Mouse (Mus musculus): ENCODE data around the gene Acadvl. TPM values are rescaled to one million over a fixed set of nuclear protein-coding genes. Genes with fewer than 3 reads are reported as not detected.

Gene Acadvl
- polyA plus RNA-seq, 1 experiment, result 36.0 TPM

- TF ChIP-seq CTCF (IDR thresholded peaks at IDR 0.05; ENCODE audit: borderline replicate concordance, extremely low read depth, insufficient read depth, insufficient read length) (no peak), POLR2A (IDR thresholded peaks at IDR 0.05; ENCODE audit: borderline replicate concordance, extremely low read depth, insufficient read depth, insufficient read length, poor library complexity, severe bottlenecking) (no peak)
- DNase-seq (ENCODE audit: low read depth), result no peak
Observed at GRCm38 (mm10) chr11:69974907-69975306, 40.3 kb downstream of the Acadvl start.

GRCm38 (mm10) chr11:69970775-69971174 is 44.4 kb downstream of the Acadvl start:
- DNase-seq (ENCODE audit: low read depth), result no peak
- no peak for TF ChIP-seq CTCF (IDR thresholded peaks at IDR 0.05; ENCODE audit: borderline replicate concordance, extremely low read depth, insufficient read depth, insufficient read length)

- no peak for TF ChIP-seq POLR2A (IDR thresholded peaks at IDR 0.05; ENCODE audit: borderline replicate concordance, extremely low read depth, insufficient read depth, insufficient read length, poor library complexity, severe bottlenecking)
- no peak for TF ChIP-seq CTCF (IDR thresholded peaks at IDR 0.05; ENCODE audit: borderline replicate concordance, extremely low read depth, insufficient read depth, insufficient read length)
- DNase-seq (ENCODE audit: low read depth), result no peak
Observed at GRCm38 (mm10) chr11:69970222-69970621, 45.0 kb downstream of the Acadvl start.

GRCm38 (mm10) chr11:69968793-69969192 is 46.4 kb downstream of the Acadvl start:
- no peak for DNase-seq (ENCODE audit: low read depth)
- no peak for TF ChIP-seq POLR2A (IDR thresholded peaks at IDR 0.05; ENCODE audit: borderline replicate concordance, extremely low read depth, insufficient read depth, insufficient read length, poor library complexity, severe bottlenecking)
- no peak for TF ChIP-seq CTCF (IDR thresholded peaks at IDR 0.05; ENCODE audit: borderline replicate concordance, extremely low read depth, insufficient read depth, insufficient read length)

- DNase-seq (ENCODE audit: low read depth), result no peak
- TF ChIP-seq POLR2A (IDR thresholded peaks at IDR 0.05; ENCODE audit: borderline replicate concordance, extremely low read depth, insufficient read depth, insufficient read length, poor library complexity, severe bottlenecking), result no peak
- TF ChIP-seq CTCF (IDR thresholded peaks at IDR 0.05; ENCODE audit: borderline replicate concordance, extremely low read depth, insufficient read depth, insufficient read length), result no peak
Observed at GRCm38 (mm10) chr11:69966860-69967517, 48.2 kb downstream of the Acadvl start.

GRCm38 (mm10) chr11:69966006-69966859 is 49.0 kb downstream of the Acadvl start:
- no peak for TF ChIP-seq POLR2A (IDR thresholded peaks at IDR 0.05; ENCODE audit: borderline replicate concordance, extremely low read depth, insufficient read depth, insufficient read length, poor library complexity, severe bottlenecking)
- TF ChIP-seq CTCF (IDR thresholded peaks at IDR 0.05; ENCODE audit: borderline replicate concordance, extremely low read depth, insufficient read depth, insufficient read length), result no peak
- DNase-seq (ENCODE audit: low read depth), result no peak

GRCm38 (mm10) chr11:69965271-69966005 is 49.8 kb downstream of the Acadvl start:
- no peak for DNase-seq (ENCODE audit: low read depth)
- TF ChIP-seq POLR2A (IDR thresholded peaks at IDR 0.05; ENCODE audit: borderline replicate concordance, extremely low read depth, insufficient read depth, insufficient read length, poor library complexity, severe bottlenecking), result no peak
- TF ChIP-seq CTCF (IDR thresholded peaks at IDR 0.05; ENCODE audit: borderline replicate concordance, extremely low read depth, insufficient read depth, insufficient read length), result no peak

- DNase-seq (ENCODE audit: low read depth), result no peak
- TF ChIP-seq POLR2A (IDR thresholded peaks at IDR 0.05; ENCODE audit: borderline replicate concordance, extremely low read depth, insufficient read depth, insufficient read length, poor library complexity, severe bottlenecking), result no peak
- TF ChIP-seq CTCF (IDR thresholded peaks at IDR 0.05; ENCODE audit: borderline replicate concordance, extremely low read depth, insufficient read depth, insufficient read length), result no peak
Observed at GRCm38 (mm10) chr11:69964650-69965270, 50.5 kb downstream of the Acadvl start, which contains the start of gene Cldn7. Gene Cldn7 (plus strand): TSS chr11:69964779.

- DNase-seq (ENCODE audit: low read depth), result no peak
- TF ChIP-seq CTCF (IDR thresholded peaks at IDR 0.05; ENCODE audit: borderline replicate concordance, extremely low read depth, insufficient read depth, insufficient read length) (no peak), POLR2A (IDR thresholded peaks at IDR 0.05; ENCODE audit: borderline replicate concordance, extremely low read depth, insufficient read depth, insufficient read length, poor library complexity, severe bottlenecking) (no peak)
Observed at GRCm38 (mm10) chr11:69961841-69962240, 53.4 kb downstream of the Acadvl start.

- no peak for TF ChIP-seq POLR2A (IDR thresholded peaks at IDR 0.05; ENCODE audit: borderline replicate concordance, extremely low read depth, insufficient read depth, insufficient read length, poor library complexity, severe bottlenecking)
- TF ChIP-seq CTCF (IDR thresholded peaks at IDR 0.05; ENCODE audit: borderline replicate concordance, extremely low read depth, insufficient read depth, insufficient read length), result peak; percentile 37; the same call in 1 of the 2 replicates
- DNase-seq (ENCODE audit: low read depth), result no peak
Observed at GRCm38 (mm10) chr11:69960616-69961015, 54.6 kb downstream of the Acadvl start.

Other genes starting within 250 kb of the Acadvl start
- 10.0 and 12.1 TPM in 2 replicates for gene Zbtb4, start 249.5 kb downstream of the Acadvl start, polyA plus RNA-seq (2012; rRNA removed)
- gene Chrnb1, start 219.5 kb downstream of the Acadvl start, polyA plus RNA-seq (2012; rRNA removed), result 3.0 and 4.2 TPM in 2 replicates
- 20.4 and 20.9 TPM in 2 replicates for gene Fgf11, start 213.6 kb downstream of the Acadvl start, polyA plus RNA-seq (2012; rRNA removed)
- gene Tmem102, start 209.8 kb downstream of the Acadvl start, polyA plus RNA-seq (2012; rRNA removed), result 0.30 and 0.36 TPM in 2 replicates
- gene Gm39566, start 200.1 kb downstream of the Acadvl start, polyA plus RNA-seq (2012; rRNA removed), result not detected in 2 replicates
- not detected in 2 replicates for gene Spem2, start 196.9 kb downstream of the Acadvl start, polyA plus RNA-seq (2012; rRNA removed)
- 1.3 and 1.4 TPM in 2 replicates for gene Spem1, start 193.2 kb downstream of the Acadvl start, polyA plus RNA-seq (2012; rRNA removed)
- 123 and 183 TPM in 2 replicates for gene Nlgn2, start 177.6 kb downstream of the Acadvl start, polyA plus RNA-seq (2012; rRNA removed)
- 167 and 271 TPM in 2 replicates for gene Tmem256, start 176.9 kb downstream of the Acadvl start, polyA plus RNA-seq (2012; rRNA removed)
- gene Plscr3, start 169.0 kb downstream of the Acadvl start, polyA plus RNA-seq (2012; rRNA removed), result 86.3 and 105 TPM in 2 replicates
- 0.18 and 0.29 TPM in 2 replicates for gene Tnk1, start 156.7 kb downstream of the Acadvl start, polyA plus RNA-seq (2012; rRNA removed)
- not detected in 2 replicates for gene Tmem95, start 137.4 kb downstream of the Acadvl start, polyA plus RNA-seq (2012; rRNA removed)
- 1.6 and 1.9 TPM in 2 replicates for gene Kctd11, start 134.0 kb downstream of the Acadvl start, polyA plus RNA-seq (2012; rRNA removed)
- 0.59 and 0.82 TPM in 2 replicates for gene Acap1, start 119.9 kb downstream of the Acadvl start, polyA plus RNA-seq (2012; rRNA removed)
- 8.5 and 9.5 TPM in 2 replicates for gene 2810408A11Rik, start 114.4 kb downstream of the Acadvl start, polyA plus RNA-seq (2012; rRNA removed)
- 118 and 129 TPM in 2 replicates for gene Neurl4, start 114.3 kb downstream of the Acadvl start, polyA plus RNA-seq (2012; rRNA removed)
- gene Gps2, start 101.5 kb downstream of the Acadvl start, polyA plus RNA-seq (2012; rRNA removed), result 80.8 and 109 TPM in 2 replicates
- 727 and 821 TPM in 2 replicates for gene Eif5a, start 93.5 kb downstream of the Acadvl start, polyA plus RNA-seq (2012; rRNA removed)
- gene Ybx2, start 79.6 kb downstream of the Acadvl start, polyA plus RNA-seq (2012; rRNA removed), result 45.0 and 67.9 TPM in 2 replicates
- gene Slc2a4, start 67.2 kb downstream of the Acadvl start, polyA plus RNA-seq (2012; rRNA removed), result 5.2 and 12.5 TPM in 2 replicates
- gene Cldn7, start 50.6 kb downstream of the Acadvl start, polyA plus RNA-seq (2012; rRNA removed), result 0.33 and 0.38 TPM in 2 replicates
- 98.1 and 110 TPM in 2 replicates for gene Ctdnep1, start 34.3 kb downstream of the Acadvl start, polyA plus RNA-seq (2012; rRNA removed)
- 127 and 159 TPM in 2 replicates for gene Elp5, start 32.9 kb downstream of the Acadvl start, polyA plus RNA-seq (2012; rRNA removed)
- 457 and 501 TPM in 2 replicates for gene Gabarap, start 24.3 kb downstream of the Acadvl start, polyA plus RNA-seq (2012; rRNA removed)
- 49.2 and 54.9 TPM in 2 replicates for gene Phf23, start 19.6 kb downstream of the Acadvl start, polyA plus RNA-seq (2012; rRNA removed)
- gene Dvl2, start 14.8 kb downstream of the Acadvl start, polyA plus RNA-seq (2012; rRNA removed), result 36.8 and 45.7 TPM in 2 replicates
- gene Dlg4, start 1.5 kb upstream of the Acadvl start, polyA plus RNA-seq (2012; rRNA removed), result 231 and 306 TPM in 2 replicates
- 1.2 and 1.8 TPM in 2 replicates for gene Asgr1, start 38.7 kb upstream of the Acadvl start, polyA plus RNA-seq (2012; rRNA removed)
- gene Asgr2, start 77.2 kb upstream of the Acadvl start, polyA plus RNA-seq (2012; rRNA removed), result 0.09 TPM in 1 of 2 replicates, not detected in the other
- 0.33 and 0.37 TPM in 2 replicates for gene Mgl2, start 114.9 kb upstream of the Acadvl start, polyA plus RNA-seq (2012; rRNA removed)
- gene Clec10a, start 140.8 kb upstream of the Acadvl start, polyA plus RNA-seq (2012; rRNA removed), result 0.60 and 0.86 TPM in 2 replicates
- 2.8 and 3.8 TPM in 2 replicates for gene Slc16a11, start 197.3 kb upstream of the Acadvl start, polyA plus RNA-seq (2012; rRNA removed)
- gene Slc16a13, start 205.7 kb upstream of the Acadvl start, polyA plus RNA-seq (2012; rRNA removed), result 13.9 and 15.1 TPM in 2 replicates
- 4.5 and 5.9 TPM in 2 replicates for gene Bcl6b, start 214.4 kb upstream of the Acadvl start, polyA plus RNA-seq (2012; rRNA removed)
- gene 0610010K14Rik, start 222.5 kb upstream of the Acadvl start, polyA plus RNA-seq (2012; rRNA removed), result 153 and 207 TPM in 2 replicates
- gene Gm21988, start 224.4 kb upstream of the Acadvl start, polyA plus RNA-seq (2012; rRNA removed), result 14.8 and 18.0 TPM in 2 replicates
- gene Rnasek, start 224.4 kb upstream of the Acadvl start, polyA plus RNA-seq (2012; rRNA removed), result 106 and 125 TPM in 2 replicates
- 0.78 and 1.6 TPM in 2 replicates for gene Alox12, start 239.9 kb upstream of the Acadvl start, polyA plus RNA-seq (2012; rRNA removed)

All from brain, embryonic 14.5 days (tissue).